ENCODE assay signal across 9 mouse cellular contexts in genomic region chr1:78371569-78372236, GRCm38 (mm10).
DNase-seq lines count a peak whose midpoint lies in the region; ATAC-seq lines count a peak whose summit lies in the region.
"Had no signal": no experiment of that assay in that cellular context is flagged by ENCODE, and none has a peak within 500 bp of the region (broad histone marks: within the 10 kb centered on the region; RNA-seq: fewer than 3 reads in every experiment).

No protein-coding gene starts in this region.

- no peaks in the 10 kb centered on the region for H3K9me3 ChIP-seq in heart, embryonic 14.5 days (ENCODE audit: control insufficient read depth, low read length)
- H3K9me3 ChIP-seq: stomach, embryonic 15.5 days had no signal

- no peak overlapping the region; the same call in 1 of the 2 replicates for H3K4me2 ChIP-seq in heart, embryonic 14.5 days (ENCODE audit: low read length)
- H3K4me2 ChIP-seq: stomach, embryonic 15.5 days had no signal

- H3K36me3 ChIP-seq in heart, embryonic 14.5 days (ENCODE audit: control insufficient read depth, insufficient read depth, low read length): no peaks in the 10 kb centered on the region
- H3K36me3 ChIP-seq: stomach, embryonic 15.5 days had no signal

- H3K27ac ChIP-seq in heart, embryonic 14.5 days (replicated peaks in 1 of 2; ENCODE audit: control insufficient read depth in 1 of 2, insufficient read depth in 1 of 2, low read depth in 2 of 2, low read length in 2 of 2): peak overlapping the region; percentile 79 to 86
- H3K27ac ChIP-seq: stomach, embryonic 15.5 days had no signal

- H3K4me1 ChIP-seq in heart, embryonic 14.5 days (ENCODE audit: control insufficient read depth in 2 of 2, insufficient read depth in 2 of 2, low read length in 2 of 2): peaks cover 6 to 17% of the 10 kb centered on the region in 2 experiments

- peak; percentile 1 to 5 for DNase-seq in layer of hippocampus, adult 18-20 months (ENCODE audit: low spot score in 2 of 2)
- DNase-seq in layer of hippocampus, adult 9-10 months (ENCODE audit: low spot score): no peak
- DNase-seq in cerebellum, adult 8-10 months: peak; percentile 88
- peak; percentile 53 to 66 for DNase-seq in right cerebral cortex, adult 2 months (ENCODE audit: low spot score in 2 of 2)
- no peak for DNase-seq in thymus, postnatal 36 days
- DNase-seq in urinary bladder, postnatal 14 days (ENCODE audit: low spot score): no peak
- no peak for DNase-seq in ovary, adult 18-20 months (ENCODE audit: low spot score)

- no peak overlapping the region for H3K4me3 ChIP-seq in heart, embryonic 14.5 days (ENCODE audit: control insufficient read depth in 1 of 2, insufficient read depth in 1 of 2, low read depth in 1 of 2, low read length in 2 of 2)
- H3K4me3 ChIP-seq: stomach, embryonic 15.5 days had no signal

- H3K27me3 ChIP-seq in heart, embryonic 14.5 days (ENCODE audit: control insufficient read depth, insufficient read depth, low read length): no peaks in the 10 kb centered on the region
- H3K27me3 ChIP-seq: stomach, embryonic 15.5 days had no signal

- H3K9ac ChIP-seq in heart, embryonic 14.5 days (ENCODE audit: low read length): no peak overlapping the region
- H3K9ac ChIP-seq: stomach, embryonic 15.5 days had no signal

- peak; percentile 68; the same call in 1 of the 2 replicates for ATAC-seq in heart, embryonic 14.5 days (ENCODE audit: insufficient number of reproducible peaks, insufficient read depth, low FRiP score, low read depth)

- 54% methylated on average over 2 of the region's 2 CpGs for WGBS in heart, embryonic 14.5 days

Comparison
In these comparisons a context has a peak if more than half of its experiments do, and no peak if none do; other contexts are left out.
1. DNase-seq: peak in layer of hippocampus, adult 18-20 months (2 of 2), cerebellum, adult 8-10 months (single experiment) and right cerebral cortex, adult 2 months (2 of 2); none in layer of hippocampus, adult 9-10 months (single experiment), thymus, postnatal 36 days (0 of 2), urinary bladder, postnatal 14 days (single experiment) and ovary, adult 18-20 months (single experiment).